Mouse (Mus musculus) testis, postnatal 14 days (tissue): ENCODE results near the gene Aldh1a3.

ENCODE experiments used
- DNase-seq: peaks from one replicate; pipeline ENCODE4 v3.0.0; 2021; ENCODE audit warnings: low spot score

Gene Aldh1a3

GRCm38 (mm10) chr7:66416829-66417228 lies 10.5 kb downstream of the Aldh1a3 start:
- no peak for DNase-seq

GRCm38 (mm10) chr7:66413093-66413492 lies 14.2 kb downstream of the Aldh1a3 start:
- DNase-seq, result no peak

- no peak for DNase-seq
Measured at GRCm38 (mm10) chr7:66409433-66409832, 17.9 kb downstream of the Aldh1a3 start.

DNA sequence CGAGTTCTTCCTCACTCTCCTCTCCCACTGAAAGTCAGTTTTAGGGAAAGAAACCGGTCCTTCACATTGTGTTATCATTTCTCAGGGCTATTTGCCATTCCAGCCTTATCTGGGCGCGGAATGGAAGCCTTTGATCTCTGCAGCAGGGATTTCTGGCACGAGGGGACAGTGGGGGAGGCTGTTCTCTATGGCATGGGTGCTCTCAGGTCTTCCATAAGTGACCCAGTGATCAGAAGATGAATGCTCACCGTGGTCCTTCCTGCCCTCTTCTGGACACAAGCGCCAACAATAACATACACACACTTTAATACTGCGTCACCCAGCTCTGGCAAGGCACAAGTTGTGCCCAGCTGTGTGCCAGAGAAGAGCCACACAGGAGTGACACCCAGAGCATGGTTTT lies 20.3 kb downstream of the Aldh1a3 start:
- peak; percentile 66 for DNase-seq

GRCm38 (mm10) chr7:66405951-66406721 lies 21.2 kb downstream of the Aldh1a3 start:
- DNase-seq, result peak; percentile 85

- peak; percentile 60 for DNase-seq
Measured at GRCm38 (mm10) chr7:66405541-66405940, 21.8 kb downstream of the Aldh1a3 start.

DNA sequence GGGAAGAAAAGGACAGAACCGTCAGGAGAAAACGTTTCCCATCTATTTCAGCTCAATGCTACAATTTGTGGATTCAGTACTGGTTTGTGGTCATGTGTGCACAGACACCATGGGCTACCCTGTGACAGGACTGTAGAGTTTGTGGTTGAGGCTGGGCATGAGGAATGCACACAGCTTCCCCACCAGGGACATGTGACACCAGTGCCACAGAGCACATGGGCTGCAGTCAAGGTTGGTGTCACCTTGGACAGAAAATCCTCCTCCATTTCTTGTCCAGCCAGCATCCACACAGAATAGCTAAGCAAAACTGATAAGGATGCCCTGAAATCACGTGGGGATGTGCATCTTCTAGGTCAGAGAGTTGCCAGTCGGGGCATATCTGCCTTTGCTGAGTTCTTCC lies 22.5 kb downstream of the Aldh1a3 start:
- DNase-seq, result no peak

GRCm38 (mm10) chr7:66404141-66404540 lies 23.2 kb downstream of the Aldh1a3 start:
- DNase-seq, result no peak

DNA sequence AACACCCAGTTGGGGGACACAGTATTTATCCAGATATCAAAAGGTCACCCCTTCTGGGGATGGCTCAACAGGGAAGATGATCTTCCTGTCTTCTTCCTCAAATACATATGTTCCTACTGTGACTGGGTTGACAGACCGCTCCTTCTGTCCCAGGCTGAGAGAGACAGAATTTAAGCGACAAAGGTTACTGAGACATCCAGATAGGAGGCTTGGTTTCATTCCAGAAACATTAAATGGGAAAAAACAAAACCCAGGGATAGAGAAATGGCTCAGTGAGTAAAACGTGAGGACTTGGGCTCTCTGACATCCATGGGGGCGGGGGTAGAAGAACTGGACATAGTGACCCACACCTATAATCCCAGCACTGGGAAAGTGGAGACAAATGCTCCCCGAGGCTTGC lies 24.4 kb downstream of the Aldh1a3 start:
- no peak for DNase-seq

- DNase-seq, result no peak
Measured at GRCm38 (mm10) chr7:66401605-66402004, 25.7 kb downstream of the Aldh1a3 start.

DNA sequence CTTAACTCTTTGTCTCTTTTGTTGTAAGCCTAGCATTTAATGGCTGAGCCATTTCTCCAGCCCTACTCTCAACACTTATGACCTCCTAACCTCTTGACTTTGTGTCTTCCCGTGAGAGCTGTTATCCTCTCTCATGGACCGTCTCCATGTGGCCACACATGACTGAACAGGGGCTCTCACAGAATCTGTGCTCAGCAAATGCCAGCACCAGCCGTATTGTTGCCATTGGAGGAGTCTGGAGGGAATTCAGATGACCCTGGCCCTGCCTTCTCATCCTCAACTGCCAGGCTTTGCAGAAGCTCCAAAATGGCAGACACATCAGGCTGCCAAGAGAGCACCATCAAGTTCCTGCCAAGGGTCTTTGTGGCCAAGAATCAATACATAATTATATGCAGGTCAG lies 30.0 kb downstream of the Aldh1a3 start:
- no peak for DNase-seq

GRCm38 (mm10) chr7:66388621-66389532 lies 38.4 kb downstream of the Aldh1a3 start:
- DNase-seq, result no peak

DNA sequence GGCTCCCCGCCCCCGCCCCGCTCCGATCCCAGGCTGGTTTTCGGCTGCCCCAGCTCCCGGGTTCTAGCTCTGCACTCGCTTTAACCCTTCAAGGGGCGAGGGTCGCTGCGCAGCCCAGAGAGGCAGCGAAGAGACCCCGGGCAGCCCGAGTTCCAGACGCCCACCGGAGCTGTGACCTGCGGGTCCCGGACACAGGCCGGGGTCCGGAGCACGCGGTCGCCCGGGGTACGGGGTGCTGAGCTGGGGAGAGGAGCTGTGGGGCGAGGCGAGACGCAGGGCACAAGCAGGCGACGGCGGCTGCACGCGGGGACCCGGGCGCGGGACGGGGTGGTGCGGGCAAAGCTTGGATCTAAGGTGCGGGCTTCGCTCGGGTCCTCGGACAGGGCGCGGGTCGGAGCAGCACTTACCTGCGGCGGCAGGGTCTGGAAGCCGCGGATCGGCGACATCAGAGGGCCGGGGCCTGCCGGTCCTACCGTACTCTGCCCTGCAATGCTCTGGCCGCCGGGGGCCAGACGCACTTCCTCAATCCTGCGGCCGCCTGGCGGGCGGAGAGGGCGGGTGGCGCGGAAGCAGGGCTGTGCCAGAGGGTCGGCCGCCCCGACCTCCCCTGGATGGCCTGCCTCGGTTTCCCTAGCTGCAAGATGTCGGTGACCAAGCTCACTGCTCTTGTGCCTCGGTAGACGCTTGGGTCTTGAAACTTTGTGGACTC lies 39.4 kb downstream of the Aldh1a3 start, which contains the start of gene Lrrk1:
Gene Lrrk1 (minus strand): TSS at position 538 of the 709 bp plus-strand sequence.
- no peak for DNase-seq

DNA sequence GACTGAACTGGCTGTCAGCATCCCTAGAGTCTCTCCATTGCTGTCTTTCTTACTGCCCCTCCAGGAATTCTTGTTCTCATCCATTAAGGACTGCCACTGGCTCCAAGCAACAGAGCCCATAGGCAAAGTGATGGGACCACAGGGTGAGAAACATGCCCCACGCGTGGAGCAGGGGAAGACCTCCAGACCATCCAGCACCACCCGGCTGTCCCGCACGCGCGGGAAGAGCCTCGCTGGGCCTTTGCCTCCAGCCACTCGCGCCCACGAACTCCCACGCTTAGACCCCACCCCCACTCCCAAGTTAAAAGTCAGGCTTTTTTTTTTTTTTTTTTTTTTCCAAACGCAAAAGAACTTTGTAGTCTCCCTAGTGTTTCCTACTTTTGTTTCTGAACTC lies 39.9 kb downstream of the Aldh1a3 start:
- peak; percentile 19 for DNase-seq

GRCm38 (mm10) chr7:66386411-66386810 lies 40.9 kb downstream of the Aldh1a3 start:
- DNase-seq, result no peak

DNA sequence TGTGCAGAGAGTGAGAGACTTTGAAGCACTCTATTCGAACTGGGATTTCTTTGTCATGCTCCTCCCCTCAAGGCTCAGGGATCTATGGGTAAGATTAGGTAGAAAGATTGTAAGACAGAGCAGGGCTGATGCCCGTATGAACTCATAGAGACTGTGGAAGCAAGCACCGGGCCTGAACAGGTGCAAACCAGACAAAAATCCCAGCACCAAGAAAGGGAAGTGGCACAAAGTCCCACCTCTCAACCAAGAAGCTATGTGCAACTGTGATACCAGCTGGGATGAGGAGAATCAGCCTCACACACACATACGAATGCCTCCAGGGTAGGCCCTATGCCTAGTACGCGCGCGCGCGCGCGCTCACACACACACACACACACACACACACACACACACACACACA lies 41.5 kb downstream of the Aldh1a3 start:
- DNase-seq, result no peak

- DNase-seq, result no peak
Measured at GRCm38 (mm10) chr7:66384891-66385290, 42.4 kb downstream of the Aldh1a3 start.

DNA sequence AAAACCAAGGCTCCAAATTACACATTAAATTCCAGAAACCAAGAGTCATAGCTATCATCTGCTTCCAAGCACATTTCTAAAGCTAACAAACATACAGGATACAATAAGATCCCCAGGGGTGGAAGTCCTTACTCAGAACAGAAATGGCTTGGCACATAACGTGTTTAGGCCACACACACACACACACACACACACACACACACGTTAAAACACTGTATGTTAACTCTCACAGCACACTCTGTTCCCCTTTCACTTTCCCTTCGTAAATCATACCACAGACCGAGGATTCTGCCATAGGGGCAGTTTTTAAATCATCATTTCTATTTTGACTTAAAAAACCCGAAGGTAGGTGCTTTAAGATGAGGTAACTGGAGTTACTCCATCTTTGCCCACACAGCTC lies 43.1 kb downstream of the Aldh1a3 start:
- no peak for DNase-seq

DNA sequence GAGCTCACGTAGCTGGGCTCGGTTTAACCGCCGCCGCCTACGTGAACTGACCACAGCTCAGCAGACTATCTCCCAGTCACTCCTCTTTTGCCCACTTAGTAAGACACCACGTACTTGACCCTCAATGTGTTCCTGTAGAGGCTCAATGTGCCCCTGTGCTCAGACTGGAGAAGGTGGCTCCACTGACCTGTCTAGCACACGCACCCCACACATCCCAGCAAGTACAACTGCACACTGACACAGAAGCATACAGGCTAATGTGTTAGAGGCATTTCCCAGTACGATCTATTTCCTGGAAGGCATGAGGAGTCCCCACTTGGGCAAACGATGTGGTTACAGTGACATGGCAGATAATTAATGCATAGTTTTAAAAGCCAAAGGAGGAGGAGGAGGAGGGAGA lies 50.8 kb downstream of the Aldh1a3 start:
- no peak for DNase-seq

DNA sequence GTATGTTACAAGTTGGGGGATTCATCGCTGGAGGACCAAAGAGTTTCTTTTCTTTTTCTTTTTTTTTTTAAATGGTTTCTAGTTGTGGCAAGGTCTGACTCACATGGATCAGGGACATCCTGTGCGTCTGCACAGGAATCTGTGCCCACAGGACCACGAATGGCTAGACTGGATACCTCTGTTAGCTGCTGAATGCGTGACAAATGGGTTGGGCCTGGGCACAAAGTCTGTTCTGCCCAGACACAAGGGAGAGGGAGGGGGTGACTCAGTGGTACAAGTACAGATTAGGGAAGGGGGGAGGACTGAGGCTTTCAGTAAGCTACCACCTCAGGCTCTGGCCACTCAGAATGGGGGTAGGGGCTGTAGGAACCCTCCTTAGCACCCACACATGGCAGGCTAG lies 51.6 kb downstream of the Aldh1a3 start:
- no peak for DNase-seq

- DNase-seq, result no peak
Measured at GRCm38 (mm10) chr7:66373391-66373790, 53.9 kb downstream of the Aldh1a3 start.

DNA sequence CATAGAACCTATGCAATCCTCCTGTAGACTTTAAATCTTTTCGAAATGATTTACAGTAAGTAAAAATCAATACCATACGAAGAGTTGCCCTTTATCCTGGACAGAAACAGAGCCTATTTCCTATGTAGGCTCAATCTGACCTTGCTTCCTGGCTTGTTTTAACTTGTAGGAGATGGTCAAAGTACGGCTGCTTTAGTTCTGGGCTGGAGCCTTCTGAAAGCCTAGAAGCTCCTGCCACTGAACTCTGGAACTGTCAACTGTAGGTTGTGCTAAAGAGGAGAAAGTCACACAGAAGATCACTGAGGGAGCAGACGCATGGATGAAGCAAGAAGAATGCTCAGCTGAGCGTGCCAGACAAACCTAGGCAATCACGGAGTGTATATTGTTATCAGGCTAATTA lies 56.3 kb downstream of the Aldh1a3 start:
- DNase-seq, result no peak
